Mouse (Mus musculus) right cerebral cortex, adult 18-20 months (tissue): ENCODE results near the gene Gm20388.
"Not testable (repeated sequence)": the region's sequence is repeated elsewhere in the genome, so short reads cannot be mapped to it uniquely, and the experiment has no call there.

Experiments used
- DNase-seq: peaks from one replicate; pipeline ENCODE4 v3.0.0; 2022; ENCODE audit warnings: mixed read lengths

The Gm20388 gene

DNA sequence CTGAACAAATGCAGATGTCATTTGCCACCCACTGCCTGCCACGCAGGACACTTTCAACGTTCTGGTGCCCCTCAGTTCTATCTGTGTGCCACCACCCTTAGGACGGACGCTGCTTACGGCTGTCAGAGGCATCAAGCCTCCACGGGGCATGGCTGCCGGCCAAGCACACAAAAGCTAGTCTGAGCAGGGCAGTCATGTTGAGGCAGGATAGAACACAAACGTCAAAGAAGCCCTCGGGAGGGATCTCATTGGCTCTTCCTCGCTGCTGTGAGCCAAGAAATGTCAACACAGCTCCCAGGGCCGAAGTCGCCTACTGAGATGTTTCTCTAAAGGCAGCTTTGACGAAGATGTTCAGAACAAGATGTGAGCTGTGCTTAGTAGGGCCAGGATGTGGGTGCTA, 867.1 kb downstream of the Gm20388 start:
- DNase-seq: no peak

DNA sequence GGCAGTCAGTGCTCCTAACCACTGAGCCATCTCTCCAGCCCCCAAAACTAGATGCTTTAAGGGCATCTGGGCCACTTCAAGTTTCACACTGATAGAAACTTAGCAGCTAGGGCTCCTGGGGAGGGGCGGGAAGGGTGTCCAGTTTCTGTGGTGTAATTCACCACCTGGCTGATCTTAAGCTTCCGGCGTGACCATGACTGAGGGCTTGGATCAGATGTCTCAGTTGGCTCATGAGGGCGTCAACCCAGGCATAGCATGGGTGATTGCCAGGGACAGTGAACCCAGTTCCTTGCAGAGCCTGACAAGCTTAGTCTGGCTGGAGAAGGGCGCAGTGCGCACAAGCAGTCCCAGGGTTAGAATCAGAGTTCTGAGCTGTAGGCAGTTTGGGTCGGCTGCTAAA, 868.5 kb downstream of the Gm20388 start:
- DNase-seq: no peak

DNA sequence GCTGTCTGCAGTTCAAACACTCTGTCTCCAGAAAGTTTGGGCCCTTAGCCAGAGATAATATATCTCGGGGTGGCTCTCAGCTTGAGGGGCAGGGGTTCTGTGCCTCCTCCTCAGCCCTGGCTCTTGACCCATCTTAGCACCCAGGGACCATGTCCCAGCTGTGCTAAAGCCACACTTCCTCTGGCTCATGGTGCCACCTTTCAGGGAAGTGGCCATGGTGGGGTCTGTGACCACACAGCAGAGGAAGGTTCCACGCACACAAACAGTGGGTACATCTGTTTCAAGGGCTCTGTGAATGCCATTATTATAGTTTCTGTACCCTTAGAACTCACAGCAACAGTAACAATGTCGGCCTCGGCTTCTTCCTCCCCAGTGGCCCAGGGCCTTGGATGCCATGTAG, 873.1 kb downstream of the Gm20388 start:
- no peak for DNase-seq

DNA sequence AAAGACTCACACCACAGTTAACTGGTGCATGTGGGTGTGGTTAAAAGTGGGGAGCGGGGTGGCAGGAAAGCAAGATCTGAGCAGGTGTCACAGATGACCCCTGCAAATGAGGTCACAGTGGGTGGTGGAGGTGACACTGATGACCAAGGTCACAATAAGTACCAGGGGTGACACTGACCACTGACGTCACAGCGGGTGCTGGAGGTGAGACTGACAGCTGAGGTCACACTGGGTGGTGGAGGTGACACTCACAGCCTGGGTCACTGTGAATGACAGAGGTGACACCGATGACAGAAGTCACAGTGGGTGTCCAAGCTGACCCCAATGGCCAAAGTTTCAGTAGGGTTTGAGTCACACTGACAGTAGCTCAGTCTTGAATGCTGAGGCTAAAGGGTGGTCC, 876.1 kb downstream of the Gm20388 start:
- DNase-seq: no peak

DNA sequence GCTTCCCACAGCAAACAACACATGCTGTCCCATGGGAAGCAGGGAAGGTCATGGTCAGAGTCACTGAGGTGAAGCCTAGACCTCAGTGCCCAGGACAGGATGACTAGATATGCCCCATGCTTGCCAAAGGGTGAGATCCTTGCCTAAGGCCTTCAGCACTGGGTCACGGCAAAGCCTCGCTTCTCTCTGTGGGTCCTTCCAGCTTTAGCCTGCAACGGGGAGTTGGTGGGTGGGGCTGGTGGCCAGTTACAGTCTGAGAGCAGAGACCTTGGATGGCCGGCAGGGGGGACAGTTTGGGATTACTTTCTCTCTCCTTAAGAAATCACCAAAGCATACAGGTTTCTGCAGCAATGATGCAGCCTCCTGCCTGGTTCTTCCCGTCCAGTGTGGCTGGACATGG, 877.0 kb downstream of the Gm20388 start:
- no peak for DNase-seq

DNA sequence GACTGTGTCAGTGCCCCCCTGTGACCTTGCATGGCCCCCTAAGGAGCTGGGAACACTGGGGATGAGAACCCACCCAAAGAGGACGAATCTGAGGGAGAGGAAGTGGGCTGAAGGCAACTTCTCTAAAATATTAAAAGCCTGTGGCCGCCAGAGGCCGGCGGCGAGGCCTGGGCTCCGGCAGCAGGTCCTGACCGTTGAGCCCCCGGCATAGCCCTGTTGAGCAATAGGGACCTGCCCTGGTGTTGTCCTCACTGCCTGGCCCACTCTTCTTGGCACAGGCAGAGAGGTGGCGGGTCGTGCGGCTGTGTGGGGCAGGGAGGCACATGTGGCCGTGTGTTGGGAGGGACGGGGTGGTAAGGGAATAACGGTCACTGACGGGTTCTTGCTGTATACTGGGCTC, 882.1 kb downstream of the Gm20388 start:
- DNase-seq: no peak

DNA sequence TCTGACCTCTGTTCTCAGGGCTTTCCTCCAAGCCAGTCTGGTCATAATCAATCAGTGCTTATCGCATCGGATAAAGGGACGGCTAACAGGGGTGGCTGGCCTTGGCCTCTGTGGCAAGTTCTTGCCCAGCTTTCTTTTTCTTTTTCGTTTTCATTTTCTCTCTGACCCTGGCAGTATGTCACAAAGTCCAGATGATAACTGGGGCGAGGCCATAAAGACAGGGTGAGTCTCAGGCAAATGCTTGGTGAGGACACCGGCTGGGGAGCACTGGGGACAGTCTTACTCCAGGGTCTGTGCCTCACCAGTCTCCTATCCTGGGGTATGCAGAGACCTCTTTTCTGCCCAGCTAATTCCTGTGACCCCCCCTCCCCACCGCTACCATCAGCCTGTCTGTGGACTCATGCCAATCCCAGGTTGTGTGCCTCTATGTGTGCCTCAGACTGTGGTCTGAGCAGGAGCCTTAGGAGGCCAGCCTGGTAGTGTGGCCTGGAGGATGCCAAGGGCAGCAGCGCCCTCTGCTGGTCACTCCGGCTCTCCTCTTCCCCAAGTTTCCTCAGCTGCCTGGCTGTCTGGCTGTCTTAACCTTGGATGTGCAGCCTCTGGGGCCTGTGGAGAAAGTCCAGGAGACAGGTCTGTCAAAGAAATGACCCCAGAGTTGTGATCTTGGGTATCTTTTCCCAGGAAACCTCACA, 885.4 kb downstream of the Gm20388 start:
- peak; percentile 66 for DNase-seq

DNA sequence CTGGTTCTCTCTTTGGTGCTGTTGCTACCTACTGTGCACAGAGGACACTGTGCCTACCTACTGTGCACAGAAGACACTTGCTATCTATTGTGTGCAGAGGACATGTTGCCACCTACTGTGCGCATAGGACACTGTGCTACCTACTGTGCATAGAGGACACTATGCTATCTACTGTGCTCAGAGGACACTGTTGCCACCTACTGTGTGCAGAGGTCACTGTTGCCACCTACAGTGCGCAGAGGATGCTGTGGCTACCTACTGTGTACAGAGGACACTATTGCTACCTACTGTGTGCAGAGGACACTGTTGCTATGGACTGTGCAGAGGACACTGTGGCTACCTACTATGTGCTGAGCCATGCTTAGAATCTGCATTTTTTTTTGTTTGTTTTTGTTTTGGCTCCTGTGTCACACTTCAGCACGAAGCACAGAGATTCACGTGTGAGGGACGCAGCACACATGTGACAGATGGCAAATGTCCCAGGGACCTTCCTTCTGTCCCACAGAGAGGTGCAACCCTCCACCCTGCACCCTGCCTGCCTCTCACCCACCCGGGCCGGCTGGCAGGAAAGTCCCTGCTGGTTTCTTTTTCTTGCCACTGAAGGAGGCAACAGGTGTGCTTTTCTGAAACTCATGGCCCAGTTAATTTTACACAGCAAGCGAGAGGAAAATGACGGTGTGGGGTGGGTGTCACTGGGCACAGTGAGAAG, 886.5 kb downstream of the Gm20388 start:
- no peak for DNase-seq

DNA sequence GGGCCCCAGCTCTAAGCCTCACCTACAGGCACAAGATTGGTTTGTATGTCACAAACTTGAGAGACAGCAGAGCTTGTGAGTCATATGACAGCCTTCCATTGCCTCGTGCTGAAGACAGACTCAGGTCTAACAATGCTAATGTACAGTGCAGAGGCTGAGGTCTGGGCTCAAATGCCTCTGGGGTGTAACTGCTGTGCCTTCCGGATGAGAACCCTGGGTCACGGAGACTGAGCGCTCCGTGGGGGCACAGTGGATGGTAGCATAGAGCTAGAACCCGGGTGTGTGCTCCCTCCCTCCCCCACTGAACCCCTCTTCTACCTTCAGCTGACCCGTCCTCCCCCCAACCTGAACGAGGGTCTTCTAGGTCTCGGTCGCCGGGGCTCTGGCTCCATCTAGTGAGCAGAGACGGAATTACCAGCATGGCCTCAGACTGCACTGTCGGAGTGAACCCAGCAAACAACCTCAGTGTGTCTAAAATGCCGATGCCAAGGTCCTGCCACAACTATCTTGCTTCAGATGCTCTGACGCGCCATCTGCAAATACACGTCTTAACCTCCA, 889.7 kb downstream of the Gm20388 start:
- DNase-seq: peak; percentile 18

DNA sequence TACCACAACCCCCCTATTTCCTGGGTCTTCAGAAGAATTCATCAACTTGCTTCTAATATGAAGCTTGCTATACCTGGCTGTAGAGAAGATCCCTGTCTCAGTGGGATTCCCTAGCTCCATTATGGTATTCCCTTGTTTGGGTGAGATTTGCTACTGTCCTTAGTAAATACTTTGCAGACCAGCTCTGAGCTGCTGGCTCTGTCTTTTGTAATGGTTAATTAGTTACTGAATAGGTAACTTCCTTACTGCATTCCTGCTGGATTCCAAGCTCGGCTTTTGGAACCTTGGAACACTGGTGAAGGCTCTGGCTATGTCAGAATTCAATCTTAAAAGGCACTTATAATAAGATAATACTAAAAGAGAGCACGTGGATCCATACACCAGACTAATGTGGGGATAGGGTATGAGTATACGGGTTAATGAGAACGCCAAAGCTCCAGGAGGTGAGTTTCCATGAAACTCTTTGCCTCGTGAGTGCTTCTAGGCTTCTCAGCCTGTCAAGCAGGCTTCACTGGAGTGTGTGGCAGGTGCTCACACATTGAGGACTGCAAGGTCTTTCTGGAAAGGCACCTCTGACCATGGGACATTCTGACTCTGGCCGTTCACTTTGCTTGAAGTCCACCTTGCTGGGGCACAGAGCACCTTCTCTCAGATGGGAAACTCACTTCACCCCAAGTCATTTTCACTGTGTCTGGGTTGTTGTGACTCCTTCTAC, 893.2 kb downstream of the Gm20388 start:
- DNase-seq: not testable (repeated sequence)

DNA sequence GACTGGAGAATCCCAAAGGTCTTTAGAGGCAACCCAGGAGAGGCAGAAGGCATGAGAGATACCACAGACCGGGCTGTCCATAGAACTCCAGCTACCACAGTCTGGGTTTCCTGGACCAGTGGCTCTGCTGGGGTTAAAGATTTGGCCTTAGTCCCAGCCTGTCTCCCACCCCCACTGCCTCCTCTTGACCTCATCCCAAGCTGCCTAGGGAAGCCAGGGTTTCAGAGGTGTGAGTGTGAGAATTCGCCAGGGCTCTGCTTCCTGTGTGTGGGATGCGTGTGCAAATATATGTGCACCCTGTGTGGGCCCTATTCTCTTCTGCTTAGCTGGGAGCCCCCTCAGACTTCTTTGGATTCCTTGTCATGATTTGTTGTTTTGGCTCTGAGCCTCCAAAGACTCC, 894.1 kb downstream of the Gm20388 start:
- no peak for DNase-seq

DNA sequence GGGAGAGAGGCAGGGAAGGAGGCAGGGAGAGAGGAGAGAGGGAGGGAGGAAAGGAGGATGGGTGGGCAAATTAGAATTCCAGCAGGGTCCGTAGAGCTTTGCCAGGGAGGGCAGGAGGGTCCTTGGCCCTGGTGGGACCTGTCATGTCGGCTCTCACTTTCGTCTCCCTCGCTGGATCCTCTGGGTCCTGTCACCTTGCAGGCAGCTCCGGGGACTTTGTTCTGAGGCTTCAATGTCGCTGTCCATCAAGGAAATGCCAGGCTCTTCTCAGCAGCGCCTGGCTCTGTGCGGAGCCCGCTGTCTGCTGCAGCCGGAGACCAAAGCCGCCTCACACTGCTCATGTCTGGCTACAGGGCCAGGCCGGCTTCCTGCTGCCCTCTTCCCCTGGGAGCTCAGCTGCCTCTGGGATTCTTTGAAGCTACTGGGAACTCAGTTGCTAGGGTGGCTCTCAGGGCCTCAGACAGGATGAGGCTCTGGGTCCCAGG, 896.2 kb downstream of the Gm20388 start:
- DNase-seq: no peak

DNA sequence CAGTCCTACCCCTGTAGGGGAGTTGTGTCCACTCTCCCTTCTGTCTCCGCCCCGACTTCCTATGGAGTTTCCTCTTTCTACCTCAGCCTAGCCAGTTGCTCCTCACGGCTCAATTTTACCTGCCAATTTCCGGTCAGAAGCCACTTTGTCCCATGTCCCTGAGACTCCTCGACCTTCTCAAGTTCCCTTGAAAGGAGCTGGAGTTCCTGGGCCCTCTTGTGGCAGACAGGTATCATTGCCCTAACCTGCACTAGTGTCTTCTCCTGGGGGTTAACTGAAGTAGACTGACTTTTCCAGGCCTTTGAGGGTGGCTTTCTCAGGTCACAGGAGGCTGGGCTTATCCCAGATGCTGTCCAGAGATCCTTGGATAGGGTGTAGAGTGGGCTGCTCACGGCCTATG, 897.1 kb downstream of the Gm20388 start:
- DNase-seq: no peak

DNA sequence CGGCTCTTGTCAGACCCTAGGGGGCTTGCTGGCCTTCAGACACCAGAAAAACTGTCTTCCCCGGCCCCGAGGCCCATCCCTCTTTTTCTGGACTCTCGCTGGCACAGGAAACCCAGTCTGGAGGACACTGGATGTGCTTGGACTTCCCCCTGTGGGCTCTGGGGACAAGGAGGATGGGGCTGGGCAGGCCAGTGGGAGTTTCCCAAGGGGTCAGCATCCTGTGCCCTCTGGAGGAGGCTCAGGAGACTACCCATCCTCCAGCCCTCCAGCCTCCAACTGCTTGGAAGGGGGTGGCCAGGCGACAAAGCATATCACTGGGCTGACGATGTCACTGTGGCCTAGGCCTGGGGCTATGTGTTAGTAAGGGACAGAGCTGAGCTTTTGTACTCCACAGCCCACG, 898.4 kb downstream of the Gm20388 start:
- DNase-seq: no peak

DNA sequence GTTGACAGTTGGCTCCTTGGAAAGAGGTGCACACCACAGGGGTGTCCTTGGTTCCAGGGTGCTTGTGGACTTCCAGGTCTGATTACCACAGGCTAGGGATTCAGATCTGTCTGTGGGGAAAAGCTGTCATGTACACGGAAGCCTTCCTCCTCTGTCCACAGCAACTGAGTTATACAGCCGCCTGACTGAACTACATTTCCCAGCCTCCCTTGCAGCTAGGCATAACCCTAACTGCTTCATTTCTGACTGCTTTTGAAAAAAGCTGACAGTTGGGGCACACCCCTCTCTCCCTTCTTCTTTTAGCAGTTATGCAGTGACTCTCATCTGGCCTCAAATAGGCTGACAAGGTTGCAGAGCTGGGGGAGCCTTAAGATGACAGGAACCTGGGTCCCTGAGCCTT, 901.3 kb downstream of the Gm20388 start:
- DNase-seq: no peak

DNA sequence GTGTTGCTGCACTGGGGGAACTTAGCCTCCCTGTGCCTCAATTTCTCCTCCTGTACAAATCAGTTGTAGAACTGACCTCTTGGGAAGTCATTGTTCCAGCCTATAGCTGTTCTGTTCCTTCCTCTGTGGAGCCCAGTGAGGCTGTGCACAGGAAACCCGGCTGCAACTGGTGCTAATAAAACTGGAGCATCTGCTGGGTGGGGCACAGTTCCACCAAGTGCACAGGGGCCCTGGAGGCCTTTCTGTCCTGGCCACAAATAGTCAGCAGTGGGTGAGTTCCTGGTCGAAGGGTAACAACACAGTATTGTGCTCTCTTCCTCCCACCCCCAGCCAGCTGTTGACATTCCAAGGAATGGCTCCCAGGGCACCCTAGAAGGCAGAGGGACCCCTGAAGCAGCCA, 902.4 kb downstream of the Gm20388 start:
- DNase-seq: no peak

DNA sequence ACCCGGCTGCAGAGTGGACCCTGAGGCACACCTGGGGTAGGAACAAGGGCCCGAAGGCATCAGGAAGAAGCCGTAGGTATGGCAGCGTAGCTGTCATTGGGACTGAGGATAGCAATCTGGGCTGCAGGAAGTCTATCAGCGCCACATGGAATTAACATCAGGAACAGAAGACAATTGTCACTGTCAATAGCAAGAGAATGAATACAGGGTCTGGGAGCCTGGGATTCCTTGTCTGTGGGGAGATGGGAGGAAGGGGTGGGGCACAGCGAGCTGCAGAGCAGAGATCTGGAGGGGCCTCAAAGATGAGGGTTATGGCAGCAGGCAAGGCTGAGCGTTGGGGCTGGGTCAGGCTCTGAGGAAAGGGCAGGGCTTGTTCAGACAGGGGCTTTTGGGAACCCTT, 903.2 kb downstream of the Gm20388 start:
- no peak for DNase-seq

DNA sequence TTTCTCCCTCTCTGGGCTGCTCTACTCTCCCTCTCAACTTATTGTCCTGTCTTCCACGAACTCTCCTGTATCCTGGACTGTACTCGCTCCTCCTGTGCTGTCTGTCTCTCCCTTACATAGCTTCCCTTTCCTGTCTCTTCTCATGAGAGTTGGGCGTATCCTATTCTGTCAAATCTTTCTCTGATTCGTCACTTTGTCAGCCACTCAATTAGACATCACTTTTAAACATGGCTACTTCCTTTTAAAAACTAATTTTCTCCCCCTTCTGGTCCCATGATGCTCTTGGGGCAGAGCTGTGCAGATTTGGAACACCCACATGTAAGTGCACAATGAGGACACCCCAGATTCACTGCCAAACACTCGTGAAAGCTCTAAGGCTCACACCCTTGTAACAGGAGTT, 905.7 kb downstream of the Gm20388 start:
- DNase-seq: no peak

DNA sequence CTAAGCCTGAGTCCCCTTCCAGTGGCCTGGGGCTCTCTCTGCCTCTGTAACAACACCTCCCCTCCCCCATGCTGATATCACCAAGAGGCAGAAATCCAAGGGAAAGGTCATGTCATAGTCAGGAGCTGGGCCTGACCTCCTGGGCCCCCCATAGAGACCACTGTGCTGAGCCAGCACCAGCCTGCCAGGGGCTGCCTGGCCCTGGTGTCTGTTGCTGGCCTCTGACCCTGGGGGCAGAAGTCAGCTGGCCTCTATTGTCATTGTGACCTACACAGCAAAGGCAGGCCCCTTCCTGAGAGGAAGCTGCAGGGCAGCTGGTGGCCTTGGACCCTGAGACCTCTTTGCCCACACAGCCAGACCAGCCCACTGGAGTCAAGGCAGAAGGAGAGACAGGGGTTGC, 909.3 kb downstream of the Gm20388 start:
- DNase-seq: no peak

DNA sequence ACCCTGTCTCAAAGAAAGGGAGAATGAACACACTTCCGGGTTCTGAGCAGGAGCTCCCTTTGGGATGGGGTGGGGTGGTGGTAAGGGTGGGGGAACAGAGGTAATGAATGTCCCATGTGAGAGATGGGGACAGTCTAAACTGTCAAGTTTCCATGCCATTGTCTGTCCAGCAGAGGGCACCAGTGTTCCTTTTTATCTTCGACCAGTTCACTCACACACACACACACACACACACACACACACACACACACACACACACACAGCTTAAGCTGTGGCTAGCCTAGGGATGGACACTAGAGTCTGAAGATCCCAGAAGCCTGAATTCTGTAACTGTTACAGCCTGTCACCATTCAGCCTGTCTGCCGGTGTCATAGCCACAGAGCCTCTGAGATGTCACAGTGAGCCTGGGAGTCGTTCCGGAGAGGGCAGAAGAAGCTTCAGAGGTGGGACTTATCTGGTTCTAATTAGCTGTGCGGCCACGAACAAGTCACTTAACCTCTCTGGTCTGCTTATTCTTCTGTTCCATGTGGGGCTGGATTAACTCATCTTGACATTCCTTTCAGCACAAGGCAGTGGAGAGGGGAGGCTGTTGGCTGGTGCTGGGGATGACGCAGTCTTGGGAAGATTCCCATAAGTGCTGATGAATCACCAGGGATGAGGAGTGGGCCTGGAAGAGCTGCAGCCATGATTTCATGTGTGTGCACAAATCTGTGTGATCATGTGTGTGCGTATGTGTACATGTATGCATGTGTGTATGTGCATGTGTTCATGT, 910.9 kb downstream of the Gm20388 start:
- DNase-seq: peak; percentile 14

DNA sequence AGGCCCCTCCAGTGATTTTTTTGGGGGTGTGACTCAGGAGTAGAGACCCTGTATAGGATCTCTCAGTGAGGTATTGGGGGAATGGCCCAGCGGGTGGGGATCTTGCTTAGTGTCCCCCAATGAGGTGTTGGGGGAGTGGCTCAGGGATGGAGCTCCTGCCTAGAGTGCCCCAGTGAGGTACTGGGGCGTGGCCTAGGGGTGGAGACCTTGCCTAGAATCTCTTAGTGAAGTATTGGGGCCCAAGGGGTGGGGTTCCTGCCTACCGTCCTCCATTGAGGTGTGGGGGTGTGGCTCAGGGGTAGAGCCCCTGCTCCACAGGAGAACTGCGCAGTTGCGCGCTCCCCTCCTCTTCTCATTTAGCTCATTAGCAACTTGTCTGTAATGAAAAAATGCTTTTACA, 912.7 kb downstream of the Gm20388 start:
- no peak for DNase-seq

DNA sequence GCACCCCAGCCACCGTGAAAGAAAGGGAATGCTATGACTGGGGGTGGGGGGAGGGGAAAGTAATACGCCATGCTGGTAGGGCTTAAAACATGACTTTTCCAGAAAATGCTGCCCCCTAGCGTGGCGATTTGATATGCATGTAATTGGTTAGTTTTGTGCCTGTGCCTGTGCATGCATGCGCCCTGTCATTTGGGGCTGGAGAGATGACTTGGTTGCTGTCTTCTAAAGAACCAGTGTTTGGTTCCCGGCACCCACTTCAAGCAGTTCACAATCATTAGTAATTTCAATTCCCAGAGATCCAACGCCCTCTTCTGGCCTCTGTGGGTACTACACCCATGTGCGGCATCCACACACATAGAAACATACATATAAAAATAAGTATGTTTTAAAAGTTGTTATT, 913.2 kb downstream of the Gm20388 start:
- no peak for DNase-seq

DNA sequence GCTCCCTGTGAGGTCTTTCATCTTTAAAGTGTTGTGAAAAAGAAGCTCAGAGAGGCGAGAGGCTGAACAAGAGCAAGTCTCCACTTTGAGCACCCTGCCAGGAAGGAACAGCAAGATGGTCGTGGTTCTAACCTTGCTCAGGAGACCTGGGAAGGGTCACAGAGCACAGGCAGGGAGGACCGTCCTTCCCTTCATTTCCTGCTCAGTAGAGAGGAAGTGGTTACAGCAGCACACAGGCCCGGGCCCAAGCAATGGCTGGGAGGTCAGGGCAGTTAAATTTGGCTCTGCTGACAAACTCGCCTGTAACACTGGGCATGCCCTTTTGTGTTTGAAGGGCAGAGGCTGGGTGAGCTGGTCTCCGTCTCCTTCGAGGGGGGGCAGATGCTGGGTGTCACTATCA, 914.0 kb downstream of the Gm20388 start:
- DNase-seq: no peak
